Mouse (Mus musculus) lung, adult 2 months (tissue): ENCODE measurements at regions not wholly inside any gene's neighbourhood (a gene's known extent, or its start where the extent isn't known, plus 50 kb on each side); places are given as distances from the start of the nearest gene placed in this dataset.

Experiments
- CTCF ChIP-seq: fragments of 200-500 bp; IDR thresholded peaks from 2 replicates; pipeline ENCODE4 v1.5.1; 2011; ENCODE audit warnings: mild to moderate bottlenecking, low read length, control low read depth; ENCODE audit not compliant: insufficient read depth
- POLR2A ChIP-seq: fragments of 200-500 bp; IDR thresholded peaks from 2 replicates; pipeline ENCODE4 v1.6.1; 2011; ENCODE audit warnings: low read depth, mild to moderate bottlenecking, control low read depth, low read length, borderline replicate concordance; ENCODE audit errors: extremely low read depth

DNA sequence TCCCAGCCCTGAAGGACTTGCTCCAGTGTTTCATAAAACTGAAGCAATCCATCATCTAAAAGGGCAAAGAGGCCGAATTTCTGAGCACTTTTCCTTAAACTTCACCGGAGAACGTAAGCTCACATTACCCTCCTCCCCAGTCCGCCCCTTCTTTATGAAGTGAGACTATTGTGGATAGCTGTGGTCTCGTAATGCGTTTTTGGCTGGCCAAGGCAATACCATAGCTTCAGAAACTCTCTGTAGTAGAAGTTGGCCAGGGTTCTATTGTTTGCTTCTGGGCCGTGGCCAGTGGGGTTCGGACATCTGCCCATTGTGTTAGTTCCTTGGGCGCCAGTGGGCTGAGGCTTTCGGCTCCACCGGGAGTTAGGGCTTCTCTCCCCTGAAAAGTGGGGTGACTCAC is 301.7 kb upstream of the Sox9 start:
- TF ChIP-seq CTCF (no peak), POLR2A (no peak)
